Mouse (Mus musculus): Measurements from ENCODE around the gene Snapin.

GRCm38 (mm10) chr3:90512948-90513642 is 22.3 kb upstream of the Snapin start:
- TF ChIP-seq POLR2A (IDR thresholded peaks at IDR 0.05; ENCODE audit: control insufficient read depth, low read depth, low read length) (no peak), CTCF (IDR thresholded peaks at IDR 0.05; ENCODE audit: control insufficient read depth, insufficient read depth, insufficient replicate concordance, low read depth, low read length) (no peak)

Data from testis, adult 2 months (tissue).